Mouse (Mus musculus) urinary bladder, postnatal 14 days (tissue): ENCODE data around the gene Vmn2r2.

ENCODE experiments used
- DNase-seq: peaks from one replicate; pipeline ENCODE4 v3.0.0; 2021; ENCODE audit warnings: low spot score

Vmn2r2 gene

DNA sequence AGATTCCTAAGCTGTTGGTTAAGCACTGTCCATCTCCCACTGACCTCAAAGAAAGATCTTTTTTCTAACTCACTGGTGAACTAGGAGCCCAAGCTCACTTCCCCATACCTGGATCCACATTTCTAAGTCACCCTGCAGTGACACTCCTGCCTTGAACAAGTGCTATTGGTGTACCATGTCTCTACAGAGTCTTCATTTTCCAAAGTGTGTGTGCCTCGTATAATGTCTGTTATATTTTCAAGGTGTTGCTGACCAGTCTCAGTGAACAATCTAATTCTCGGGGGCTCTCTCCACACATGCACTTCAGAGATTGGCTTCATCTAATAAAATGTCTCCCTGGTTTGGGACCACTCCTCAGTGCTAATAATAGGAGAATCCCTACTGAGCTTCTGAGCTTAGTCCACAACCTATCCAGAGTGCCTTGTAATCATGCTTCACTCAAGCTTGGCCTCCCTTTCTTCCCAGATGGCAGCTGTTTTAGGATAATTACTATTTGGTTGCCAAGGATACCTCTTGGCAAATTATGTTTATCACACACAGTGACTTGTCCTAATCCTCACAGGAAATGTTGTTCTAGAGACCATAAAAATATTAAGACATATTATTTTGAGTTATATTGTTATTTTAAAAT lies at the start of gene Vmn2r2:
Gene Vmn2r2 (minus strand): TSS at position 51 of the 631 bp plus-strand sequence.
- no peak for DNase-seq

DNA sequence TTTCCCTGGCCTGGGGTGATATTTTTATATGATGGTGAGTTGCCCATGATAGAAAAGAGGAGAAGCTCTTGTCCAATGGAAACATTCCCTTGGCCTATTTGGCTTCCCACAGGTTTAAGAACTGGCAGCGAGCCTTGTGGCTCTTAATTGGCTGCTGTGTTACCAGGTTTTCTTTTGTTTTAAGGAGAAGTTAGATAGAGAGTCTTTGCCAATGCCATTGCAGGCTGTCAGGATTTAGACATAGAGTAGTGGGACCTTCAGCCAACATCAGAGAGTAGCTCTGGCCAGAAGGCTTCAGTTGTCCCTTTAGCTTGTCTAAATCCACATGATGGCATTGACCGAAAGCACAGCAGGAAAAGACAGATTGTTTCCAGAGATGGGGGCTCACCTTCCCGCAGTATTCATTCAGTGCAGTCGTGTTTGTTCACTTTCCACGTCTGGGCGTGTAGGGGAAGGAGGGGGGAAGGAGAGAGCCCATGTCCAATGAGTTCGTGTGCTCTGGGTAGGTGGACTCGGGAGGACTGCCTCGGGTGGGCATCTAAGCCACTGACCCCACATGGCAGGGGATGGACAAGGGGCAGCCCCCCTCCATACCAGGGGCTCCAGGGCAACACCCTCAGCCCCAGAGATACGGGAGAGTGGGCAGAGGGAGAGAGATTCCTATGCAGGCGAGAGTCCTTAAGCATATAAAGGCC lies 28.2 kb downstream of the Vmn2r2 start:
- DNase-seq, result no peak

GRCm38 (mm10) chr3:64112707-64113106 lies 29.0 kb downstream of the Vmn2r2 start:
- DNase-seq, result no peak

DNA sequence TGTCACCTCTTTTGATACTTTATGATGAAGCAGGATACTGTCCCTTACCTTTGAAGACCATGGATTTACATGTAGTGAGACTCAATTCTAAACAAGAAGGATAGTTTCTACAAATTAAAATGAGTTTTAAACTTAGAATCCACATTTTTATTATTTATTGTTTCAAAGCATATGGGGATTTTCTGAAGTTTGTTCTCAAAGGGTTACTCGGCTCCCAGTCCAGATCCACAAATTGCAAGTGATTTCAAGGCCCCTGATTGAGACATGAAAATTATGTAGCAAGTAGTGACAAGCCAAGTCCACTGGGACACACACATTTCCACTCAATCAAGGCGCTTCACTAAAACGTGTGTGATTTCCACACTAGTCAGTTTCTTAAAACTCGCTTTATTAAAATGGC lies 60.5 kb downstream of the Vmn2r2 start, which contains the start of gene Vmn2r1:
Gene Vmn2r1 (plus strand): TSS at position 301 of the 400 bp plus-strand sequence.
- no peak for DNase-seq
